Mouse (Mus musculus): ENCODE data around the gene Celf5.

The Celf5 gene

DNA sequence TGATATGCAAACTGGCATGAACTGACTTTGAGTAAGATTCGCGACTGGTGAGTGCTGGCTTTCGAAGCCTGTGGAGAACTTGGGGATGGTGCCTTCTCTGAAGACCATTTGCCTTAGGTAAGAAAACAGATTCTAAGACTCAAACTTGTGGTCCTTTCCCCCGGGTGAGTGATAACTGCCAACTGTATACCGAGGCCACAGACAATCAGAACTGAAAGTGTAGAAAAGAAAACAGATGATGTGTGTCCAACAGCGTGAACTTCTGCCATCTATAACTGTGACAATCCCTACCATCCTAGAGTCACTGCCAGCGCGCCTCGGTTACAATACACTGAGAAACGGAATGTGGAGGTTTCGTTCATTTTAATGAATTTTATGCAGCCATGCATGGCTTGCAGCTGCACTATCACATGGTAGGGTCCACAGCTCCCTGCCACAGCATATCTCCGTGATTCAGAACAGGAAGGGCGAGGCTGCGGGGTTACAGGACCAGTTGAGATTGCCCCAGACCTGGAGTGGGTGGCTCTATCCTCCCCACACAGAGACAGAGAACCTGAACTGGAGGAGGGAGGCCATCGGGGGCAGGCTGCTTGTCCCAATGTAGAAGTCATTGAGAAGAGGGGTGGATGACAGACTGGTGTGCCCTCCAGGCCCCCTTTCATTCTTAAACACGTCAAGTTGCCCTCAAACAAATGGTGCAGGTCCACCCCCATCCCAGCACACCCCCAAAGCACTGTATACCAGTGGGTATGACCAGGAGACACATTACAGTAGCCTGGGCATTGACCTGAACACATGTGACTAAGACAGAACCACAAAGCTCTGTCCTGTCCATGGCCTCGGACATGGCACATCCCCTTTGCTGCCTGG is 15.1 kb upstream of the Celf5 start:
- DNase-seq = no peak

- no peak for DNase-seq
These were observed 14.5 kb upstream of the Celf5 start for GRCm38 (mm10) chr10:81496969-81497368.

DNA sequence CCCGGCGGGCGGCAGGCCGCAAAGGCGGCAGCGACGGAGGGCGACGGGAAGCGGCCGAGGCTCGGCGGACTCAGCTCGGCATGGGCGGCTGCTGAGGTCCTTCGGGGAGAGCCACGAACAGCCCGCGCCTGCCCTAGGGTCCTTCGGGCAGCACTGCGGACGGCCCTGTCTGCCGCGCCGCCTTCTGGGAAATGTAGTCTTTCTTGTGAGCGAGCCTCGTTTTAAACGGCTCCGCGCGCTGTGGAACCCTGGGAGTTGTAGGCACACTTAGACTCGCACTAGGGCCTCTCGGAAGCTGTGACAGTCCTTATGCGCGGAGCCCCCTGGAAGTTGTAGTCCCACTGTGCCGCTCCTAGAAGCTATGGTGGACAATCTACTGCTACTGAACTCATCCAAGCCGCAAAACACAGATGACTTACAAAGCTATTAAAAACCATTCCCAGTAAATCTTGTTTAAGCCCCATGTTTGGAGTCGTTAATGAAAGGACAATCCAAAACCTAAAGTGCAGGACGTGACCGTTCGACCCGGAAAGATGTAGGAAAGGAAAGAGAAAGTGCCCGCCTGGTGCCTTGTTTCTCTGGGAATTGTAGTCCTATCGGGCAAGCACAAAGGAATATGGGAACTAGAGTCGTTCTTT is 13.9 kb upstream of the Celf5 start, which contains the start of gene Ncln:
Ncln (minus strand) TSS at position 129 of the 638 bp plus-strand sequence.
- peak; percentile 99 for DNase-seq

DNA sequence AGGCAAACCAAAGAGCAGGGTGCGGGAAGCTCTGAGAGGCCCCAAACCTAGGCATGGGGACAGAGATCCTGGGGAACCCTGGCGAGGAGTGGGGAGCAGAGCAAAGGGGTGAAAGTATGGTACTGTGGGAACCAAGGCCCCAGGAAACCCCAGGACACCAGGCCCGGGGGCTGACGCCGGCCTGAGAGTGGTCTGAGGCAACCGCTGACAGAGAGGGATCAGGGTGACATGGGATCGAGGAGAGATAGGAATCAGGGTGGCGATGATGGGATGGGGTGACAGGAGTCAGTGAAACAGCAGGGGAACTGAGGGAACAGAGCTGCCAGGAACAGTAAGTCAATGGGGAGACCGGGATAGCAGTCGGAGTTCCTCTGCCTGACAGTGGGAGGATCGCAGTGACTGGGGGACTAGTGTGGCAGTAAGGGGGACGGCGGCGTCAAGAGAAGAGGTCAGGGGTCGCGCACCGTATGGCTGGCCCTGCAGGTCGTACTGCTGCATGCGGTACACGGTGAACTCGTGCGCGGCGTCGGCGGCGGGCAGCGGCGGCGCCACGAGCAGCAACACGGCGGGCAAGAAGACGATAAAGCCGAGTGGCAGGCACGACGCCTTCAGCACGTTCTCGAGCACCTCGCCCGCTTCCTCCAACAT is 13.2 kb upstream of the Celf5 start:
- no peak for DNase-seq

GRCm38 (mm10) chr10:81495151-81495550 is 12.6 kb upstream of the Celf5 start:
- DNase-seq = no peak

DNA sequence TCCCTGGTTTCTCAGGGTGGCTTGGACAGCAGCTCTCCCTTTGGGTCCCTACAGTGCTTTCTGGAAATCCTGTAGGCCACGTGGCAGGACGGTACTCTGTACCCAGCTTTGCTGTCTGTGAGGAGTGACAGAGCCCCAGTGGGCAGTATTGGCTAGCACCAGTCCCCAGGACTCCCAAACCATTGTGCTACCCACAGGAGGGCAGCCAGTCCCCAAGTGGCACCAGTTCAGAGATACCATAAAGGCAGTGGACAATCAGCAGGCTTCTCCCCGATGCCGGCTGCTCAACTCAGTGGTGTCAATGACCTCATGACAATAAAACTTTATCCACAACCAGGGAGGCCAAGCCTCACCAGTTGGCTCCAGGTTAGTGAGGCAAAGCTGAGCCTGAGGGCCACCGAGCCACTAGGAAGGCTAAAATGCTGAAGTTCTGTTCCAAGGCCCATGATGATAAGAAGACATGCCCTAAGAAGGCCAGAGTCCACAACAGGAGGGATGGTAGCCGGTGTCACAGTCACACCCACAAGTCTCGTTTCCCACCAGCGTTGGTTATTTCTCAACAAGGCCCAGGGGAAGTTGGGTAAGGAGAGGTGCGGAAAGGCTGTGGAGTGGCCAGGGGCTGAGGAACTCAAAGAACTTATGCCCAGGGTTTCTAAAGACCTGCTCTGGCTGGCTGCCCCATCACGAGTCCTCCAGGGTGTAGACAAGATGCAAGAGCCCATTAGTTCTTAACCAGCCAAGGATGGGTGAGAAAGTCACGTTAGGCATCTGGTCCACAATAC is 11.9 kb upstream of the Celf5 start:
- no peak for DNase-seq

- DNase-seq = no peak
These were observed 11.2 kb upstream of the Celf5 start for GRCm38 (mm10) chr10:81493601-81494220.

- no peak for DNase-seq
These were observed 10.2 kb upstream of the Celf5 start for GRCm38 (mm10) chr10:81492606-81493240.

GRCm38 (mm10) chr10:81491018-81491417 is 8.5 kb upstream of the Celf5 start:
- DNase-seq = no peak

DNA sequence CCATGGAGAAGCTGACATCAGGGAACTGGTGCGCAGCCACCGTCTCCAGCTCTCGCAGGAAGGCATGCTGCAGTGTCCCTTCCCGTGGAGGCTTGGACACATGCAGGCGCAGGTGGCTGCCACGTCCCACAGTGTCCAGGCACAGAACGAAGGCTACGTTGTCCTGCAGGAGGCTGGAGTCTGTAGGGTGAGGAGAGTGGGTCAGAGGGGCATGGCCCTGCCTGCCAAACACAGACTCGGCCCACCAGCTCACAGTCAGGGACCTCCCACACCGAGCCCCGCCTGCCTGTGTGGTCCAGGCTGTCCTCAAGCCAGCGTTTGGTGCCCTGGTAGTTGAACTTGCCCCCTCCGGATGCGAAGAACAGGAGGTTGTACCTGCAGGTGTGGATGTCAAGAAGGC is 7.4 kb upstream of the Celf5 start:
- no peak for DNase-seq

DNA sequence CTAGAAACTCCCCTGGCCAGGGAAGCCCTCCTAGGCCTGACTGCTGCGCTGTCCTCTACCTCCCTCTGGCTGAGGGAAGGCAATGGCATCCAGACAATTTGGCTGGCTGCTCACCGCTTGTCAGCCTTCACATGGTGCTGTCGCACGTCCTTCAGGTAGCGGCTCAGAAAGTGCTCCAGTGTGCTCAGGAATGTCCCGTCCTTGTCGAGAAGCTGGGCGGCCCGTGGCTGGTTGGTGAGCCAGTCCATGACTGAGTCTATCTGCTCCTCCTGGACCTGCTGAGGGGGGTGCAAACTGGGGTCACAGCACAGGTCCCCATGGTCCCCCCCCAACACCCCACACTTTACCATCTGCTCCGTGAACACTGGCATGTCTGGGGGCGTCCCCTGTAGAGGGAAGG is 5.6 kb upstream of the Celf5 start:
- DNase-seq = no peak

DNA sequence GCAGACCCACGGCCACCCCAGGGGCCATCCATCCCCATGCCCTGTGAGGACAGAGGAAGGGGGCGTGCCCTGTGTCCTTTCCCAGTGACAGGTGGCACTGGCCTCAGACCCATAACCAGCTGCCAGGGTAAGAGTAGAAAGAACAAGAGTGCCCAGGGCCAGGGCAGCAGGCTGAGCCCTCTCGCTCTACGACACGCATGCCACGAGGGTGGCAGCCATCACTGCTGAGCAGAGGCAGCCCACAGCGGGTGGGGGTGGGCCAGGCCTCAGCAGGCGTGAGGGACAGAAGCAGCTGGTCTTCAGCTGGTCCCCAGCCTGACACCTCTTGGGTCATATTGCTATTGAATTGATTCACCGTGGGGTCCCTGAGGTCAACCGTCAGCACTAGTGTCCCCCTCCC is 4.0 kb upstream of the Celf5 start:
- no peak for DNase-seq

DNA sequence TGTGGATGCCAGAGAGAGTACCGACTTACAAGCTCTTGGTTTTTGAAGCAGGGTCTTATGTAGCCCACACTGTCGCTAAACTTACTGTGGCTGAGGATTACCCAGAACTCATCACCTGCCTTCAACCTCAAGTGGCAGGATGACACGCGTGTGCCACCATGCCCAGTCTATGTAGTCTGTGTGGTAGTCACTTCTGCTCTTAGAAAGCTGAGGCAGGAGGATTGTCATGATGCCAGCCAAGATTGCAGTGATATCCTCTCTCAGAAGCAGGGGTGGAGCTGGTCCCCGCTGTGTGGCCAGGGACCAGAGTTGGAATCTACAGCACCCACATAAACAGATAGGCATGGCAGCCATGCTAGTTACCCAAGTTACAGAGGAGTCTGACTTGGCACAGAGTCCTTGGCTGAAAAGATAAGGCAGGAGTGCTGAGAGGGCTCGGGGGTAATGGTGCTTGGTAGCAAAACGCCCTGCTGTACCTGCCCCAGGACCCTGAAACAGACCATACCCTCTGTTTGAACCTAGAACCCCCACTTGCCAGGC is 3.0 kb upstream of the Celf5 start:
- no peak for DNase-seq

GRCm38 (mm10) chr10:81485060-81485449 is 2.5 kb upstream of the Celf5 start:
- no peak for DNase-seq

GRCm38 (mm10) chr10:81484441-81485059 is 2.0 kb upstream of the Celf5 start:
- no peak for DNase-seq

DNA sequence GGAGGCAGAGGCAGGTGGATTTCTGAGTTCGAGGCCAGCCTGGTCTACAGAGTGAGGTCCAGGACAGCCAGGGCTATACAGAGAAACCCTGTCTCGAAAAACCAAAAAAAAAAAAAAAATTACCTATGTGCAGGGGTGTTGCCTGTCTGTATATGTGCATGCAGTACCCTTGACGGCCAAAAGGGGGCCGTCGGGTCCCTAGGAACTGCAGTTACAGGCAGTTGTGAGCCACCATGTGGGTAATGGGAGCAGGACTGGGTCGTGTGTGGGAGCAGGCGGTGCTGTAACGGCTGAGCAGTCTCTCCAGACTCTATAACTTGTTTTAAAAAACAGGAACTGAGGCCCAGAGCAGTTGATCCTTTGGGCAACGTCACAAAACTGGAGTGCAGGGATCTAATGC is 1.5 kb upstream of the Celf5 start:
- DNase-seq = peak; percentile 53

DNA sequence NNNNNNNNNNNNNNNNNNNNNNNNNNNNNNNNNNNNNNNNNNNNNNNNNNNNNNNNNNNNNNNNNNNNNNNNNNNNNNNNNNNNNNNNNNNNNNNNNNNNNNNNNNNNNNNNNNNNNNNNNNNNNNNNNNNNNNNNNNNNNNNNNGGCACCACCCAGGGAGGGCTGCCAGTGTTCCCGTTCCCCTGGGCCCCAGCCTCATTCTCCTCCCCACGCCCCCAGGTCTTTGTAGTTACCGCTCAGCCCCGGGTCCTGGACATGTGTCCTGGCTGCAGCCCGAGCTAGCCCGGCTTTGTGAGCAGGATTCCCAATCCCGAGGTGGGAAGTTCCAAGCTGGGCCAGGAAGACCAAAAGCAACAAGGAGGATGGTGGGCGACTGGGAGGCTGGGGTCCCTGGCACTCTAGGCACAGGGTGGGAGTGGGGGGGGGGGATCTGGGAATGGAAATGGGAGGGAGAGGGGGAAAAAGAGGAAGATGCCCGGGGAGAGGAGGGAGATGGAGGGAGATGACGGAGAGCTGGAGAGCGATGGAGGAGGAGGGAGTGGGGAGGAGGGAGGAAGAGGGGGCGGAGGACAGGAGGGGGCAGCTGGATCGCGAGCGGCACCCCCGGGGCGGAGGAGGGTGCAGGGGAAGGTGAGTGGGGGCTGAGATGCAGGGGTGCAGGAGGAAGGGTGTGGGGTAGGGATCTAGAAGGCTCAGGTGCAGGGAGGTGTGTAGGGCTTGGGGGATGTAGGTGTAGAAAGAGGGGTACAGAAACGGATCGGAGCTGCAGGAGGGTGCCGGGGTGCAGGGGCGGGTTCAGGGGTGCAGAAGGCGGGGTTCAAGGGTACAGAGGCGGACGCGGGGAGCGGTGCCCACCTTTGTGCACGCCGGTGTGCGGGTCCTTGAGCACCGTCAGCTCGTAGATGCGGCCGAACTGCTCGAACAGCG is 640 bp downstream of the Celf5 start:
- DNase-seq = no peak

DNA sequence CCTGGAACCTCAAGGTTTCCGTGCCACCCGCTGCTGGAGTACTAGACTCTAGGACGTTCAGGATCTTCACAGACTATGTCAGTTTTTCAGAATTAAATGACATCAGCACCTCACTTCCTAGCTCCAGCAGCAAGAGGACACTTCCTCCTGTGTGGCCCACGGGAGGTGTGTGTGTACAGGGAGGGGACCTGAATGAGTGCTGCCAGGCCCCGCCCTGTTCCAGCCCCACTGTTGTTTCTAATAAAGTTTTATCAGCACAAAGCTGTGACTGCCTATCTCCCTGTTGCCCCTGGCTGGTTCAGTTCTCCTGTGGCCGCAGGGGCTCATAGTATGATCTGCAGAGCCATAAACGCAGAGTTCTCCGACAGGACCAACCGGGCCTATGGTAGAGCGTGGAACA is 8.0 kb downstream of the Celf5 start:
- no peak for DNase-seq

DNA sequence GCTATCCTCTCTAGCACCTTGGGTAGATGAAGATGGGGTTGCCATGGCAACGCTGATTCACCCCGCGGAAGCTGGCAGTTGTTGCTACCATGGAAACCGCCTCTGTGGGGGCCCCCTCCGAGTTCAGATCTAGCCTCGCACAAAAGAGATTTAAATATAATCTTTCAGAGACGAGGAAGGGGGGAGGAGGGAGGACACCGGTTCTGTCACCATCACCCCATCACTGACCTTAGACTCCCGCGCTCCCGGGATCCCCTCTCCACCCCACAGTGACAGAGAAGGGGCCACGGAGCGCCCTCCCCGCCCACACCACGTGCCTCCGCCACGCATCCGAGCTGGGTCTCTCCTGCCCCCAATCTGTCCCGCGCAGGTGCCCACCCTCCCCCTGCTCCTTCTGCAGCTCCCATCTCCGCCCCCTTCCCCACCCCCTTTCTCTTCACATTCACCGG is 9.5 kb downstream of the Celf5 start:
- no peak for DNase-seq

DNA sequence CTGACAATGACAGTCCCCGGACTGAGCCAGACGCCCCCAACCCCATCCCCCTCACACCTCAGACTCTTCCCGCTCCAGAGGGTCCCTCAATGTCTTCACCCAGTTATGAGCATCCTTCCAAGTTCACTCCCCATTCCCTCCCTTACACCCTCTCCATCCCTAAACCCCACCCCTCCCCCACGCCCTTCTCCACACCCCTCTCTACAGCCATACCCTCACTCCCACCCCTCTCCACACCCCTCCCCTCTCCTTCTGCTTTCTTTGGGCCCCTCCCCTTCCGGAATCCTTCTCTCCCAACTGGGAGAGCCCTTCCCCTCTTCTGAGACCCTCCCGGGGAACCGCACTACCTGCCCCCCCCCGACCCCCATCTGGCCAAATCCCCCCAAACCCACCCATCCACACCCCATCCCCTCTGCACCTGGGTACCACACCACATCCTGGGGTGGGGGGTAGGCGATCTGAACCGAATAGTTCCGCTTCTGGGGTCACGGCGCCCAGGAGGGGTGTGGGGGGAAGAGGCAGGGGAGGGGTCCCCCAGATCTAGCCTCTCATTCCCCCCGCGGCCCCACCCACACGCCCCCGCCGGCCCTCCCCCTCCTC is 10.0 kb downstream of the Celf5 start:
- DNase-seq = no peak
